Mouse (Mus musculus): Measurements from ENCODE around the gene Meis2. TPM values are rescaled to one million over a fixed set of nuclear protein-coding genes. Genes with fewer than 3 reads are reported as not detected.

Meis2 gene
- polyA plus RNA-seq, 1 experiment from 2014 or later = 142 TPM

GRCm38 (mm10) chr2:115890715-115891114 is 174.9 kb downstream of the Meis2 start:
- Histone ChIP-seq H3K4me1 (replicated peaks; ENCODE audit: control insufficient read depth, insufficient read depth, low read length) (no peaks in the 10 kb centered on the region; the same call in 1 of the 2 replicates), H3K27ac (ENCODE audit: low read depth, low read length) (no peak overlapping the region), H3K27me3 (ENCODE audit: control insufficient read depth, insufficient read depth, low read length) (no peaks in the 10 kb centered on the region), H3K36me3 (ENCODE audit: control insufficient read depth, insufficient read depth, low read length) (no peaks in the 10 kb centered on the region), H3K4me2 (replicated peaks; ENCODE audit: low read depth, low read length) (no peak overlapping the region), H3K9ac (ENCODE audit: low read depth, low read length) (no peak overlapping the region), H3K4me3 (ENCODE audit: low read depth, low read length) (no peak overlapping the region), H3K9me3 (ENCODE audit: control insufficient read depth, low read length) (no peaks in the 10 kb centered on the region)
- WGBS = 68% methylated on average over 2 of the region's 2 CpGs
- ATAC-seq (ENCODE audit: low FRiP score) = no peak
- DNase-seq (ENCODE audit: low spot score) = no peak

GRCm38 (mm10) chr2:115890030-115890429 is 175.6 kb downstream of the Meis2 start:
- Histone ChIP-seq H3K27ac (ENCODE audit: low read depth, low read length) (no peak overlapping the region), H3K9me3 (ENCODE audit: control insufficient read depth, low read length) (no peaks in the 10 kb centered on the region), H3K27me3 (ENCODE audit: control insufficient read depth, insufficient read depth, low read length) (no peaks in the 10 kb centered on the region), H3K4me2 (replicated peaks; ENCODE audit: low read depth, low read length) (no peak overlapping the region), H3K4me1 (replicated peaks; ENCODE audit: control insufficient read depth, insufficient read depth, low read length) (no peaks in the 10 kb centered on the region; the same call in 1 of the 2 replicates), H3K4me3 (ENCODE audit: low read depth, low read length) (no peak overlapping the region), H3K9ac (ENCODE audit: low read depth, low read length) (no peak overlapping the region), H3K36me3 (ENCODE audit: control insufficient read depth, insufficient read depth, low read length) (no peaks in the 10 kb centered on the region)
- 89% methylated on average over 3 of the region's 3 CpGs for WGBS
- DNase-seq (ENCODE audit: low spot score) = no peak
- no peak for ATAC-seq (ENCODE audit: low FRiP score)

- Histone ChIP-seq H3K4me1 (replicated peaks; ENCODE audit: control insufficient read depth, insufficient read depth, low read length) (no peaks in the 10 kb centered on the region; the same call in 1 of the 2 replicates), H3K4me2 (replicated peaks; ENCODE audit: low read depth, low read length) (no peak overlapping the region), H3K4me3 (ENCODE audit: low read depth, low read length) (no peak overlapping the region), H3K9ac (ENCODE audit: low read depth, low read length) (no peak overlapping the region), H3K9me3 (ENCODE audit: control insufficient read depth, low read length) (no peaks in the 10 kb centered on the region), H3K27ac (ENCODE audit: low read depth, low read length) (no peak overlapping the region), H3K36me3 (ENCODE audit: control insufficient read depth, insufficient read depth, low read length) (no peaks in the 10 kb centered on the region), H3K27me3 (ENCODE audit: control insufficient read depth, insufficient read depth, low read length) (no peaks in the 10 kb centered on the region)
- ATAC-seq (ENCODE audit: low FRiP score) = no peak
- WGBS = 82% methylated on average over 4 of the region's 4 CpGs
- DNase-seq (ENCODE audit: low spot score) = no peak
Measured at GRCm38 (mm10) chr2:115889212-115889611, 176.4 kb downstream of the Meis2 start.

GRCm38 (mm10) chr2:115888336-115889077 is 177.1 kb downstream of the Meis2 start:
- Histone ChIP-seq H3K4me2 (replicated peaks; ENCODE audit: low read depth, low read length) (no peak overlapping the region), H3K27me3 (ENCODE audit: control insufficient read depth, insufficient read depth, low read length) (no peaks in the 10 kb centered on the region), H3K4me1 (replicated peaks; ENCODE audit: control insufficient read depth, insufficient read depth, low read length) (no peaks in the 10 kb centered on the region; the same call in 1 of the 2 replicates), H3K36me3 (ENCODE audit: control insufficient read depth, insufficient read depth, low read length) (no peaks in the 10 kb centered on the region), H3K27ac (ENCODE audit: low read depth, low read length) (no peak overlapping the region), H3K9ac (ENCODE audit: low read depth, low read length) (no peak overlapping the region), H3K9me3 (ENCODE audit: control insufficient read depth, low read length) (no peaks in the 10 kb centered on the region), H3K4me3 (ENCODE audit: low read depth, low read length) (no peak overlapping the region)
- DNase-seq (ENCODE audit: low spot score) = no peak
- ATAC-seq (ENCODE audit: low FRiP score) = no peak
- WGBS = 77% methylated on average over 5 of the region's 5 CpGs

- Histone ChIP-seq H3K4me1 (replicated peaks; ENCODE audit: control insufficient read depth, insufficient read depth, low read length) (no peaks in the 10 kb centered on the region; the same call in 1 of the 2 replicates), H3K27ac (ENCODE audit: low read depth, low read length) (0 out of 2 replicates have a peak overlapping the region, but pooled peaks have one; percentile 42), H3K9ac (ENCODE audit: low read depth, low read length) (no peak overlapping the region), H3K9me3 (ENCODE audit: control insufficient read depth, low read length) (no peaks in the 10 kb centered on the region), H3K27me3 (ENCODE audit: control insufficient read depth, insufficient read depth, low read length) (no peaks in the 10 kb centered on the region), H3K4me3 (ENCODE audit: low read depth, low read length) (no peak overlapping the region), H3K36me3 (ENCODE audit: control insufficient read depth, insufficient read depth, low read length) (no peaks in the 10 kb centered on the region), H3K4me2 (replicated peaks; ENCODE audit: low read depth, low read length) (no peak overlapping the region)
- 10% methylated on average over 1 of the region's 1 CpGs for WGBS
- no peak for DNase-seq (ENCODE audit: low spot score)
- ATAC-seq (ENCODE audit: low FRiP score) = peak; percentile 13; the same call in 1 of the 2 replicates
Measured at GRCm38 (mm10) chr2:115887631-115888030, 178.0 kb downstream of the Meis2 start.

GRCm38 (mm10) chr2:115884184-115884583 is 181.5 kb downstream of the Meis2 start:
- DNase-seq (ENCODE audit: low spot score) (no peak), ATAC-seq (ENCODE audit: low FRiP score) (no peak)
- H3K4me2 ChIP-seq (replicated peaks; ENCODE audit: low read depth, low read length) = no peak overlapping the region
- no peak overlapping the region for H3K4me3 ChIP-seq (ENCODE audit: low read depth, low read length)
- H3K27me3 ChIP-seq (ENCODE audit: control insufficient read depth, insufficient read depth, low read length) = no peaks in the 10 kb centered on the region
- no peaks in the 10 kb centered on the region for H3K36me3 ChIP-seq (ENCODE audit: control insufficient read depth, insufficient read depth, low read length)
- H3K9ac ChIP-seq (ENCODE audit: low read depth, low read length) = no peak overlapping the region
- no peaks in the 10 kb centered on the region; the same call in 1 of the 2 replicates for H3K4me1 ChIP-seq (replicated peaks; ENCODE audit: control insufficient read depth, insufficient read depth, low read length)
- 41% methylated on average over 9 of the region's 9 CpGs for WGBS
- no peaks in the 10 kb centered on the region for H3K9me3 ChIP-seq (ENCODE audit: control insufficient read depth, low read length)
- no peak overlapping the region for H3K27ac ChIP-seq (ENCODE audit: low read depth, low read length)

GRCm38 (mm10) chr2:115883520-115883919 is 182.1 kb downstream of the Meis2 start:
- Histone ChIP-seq H3K4me1 (replicated peaks; ENCODE audit: control insufficient read depth, insufficient read depth, low read length) (no peaks in the 10 kb centered on the region), H3K36me3 (ENCODE audit: control insufficient read depth, insufficient read depth, low read length) (no peaks in the 10 kb centered on the region), H3K9me3 (ENCODE audit: control insufficient read depth, low read length) (no peaks in the 10 kb centered on the region), H3K9ac (ENCODE audit: low read depth, low read length) (no peak overlapping the region), H3K4me2 (replicated peaks; ENCODE audit: low read depth, low read length) (no peak overlapping the region), H3K27me3 (ENCODE audit: control insufficient read depth, insufficient read depth, low read length) (no peaks in the 10 kb centered on the region), H3K4me3 (ENCODE audit: low read depth, low read length) (no peak overlapping the region), H3K27ac (ENCODE audit: low read depth, low read length) (no peak overlapping the region)
- ATAC-seq (ENCODE audit: low FRiP score) = peak; percentile 41; the same call in 1 of the 2 replicates
- DNase-seq (ENCODE audit: low spot score) = no peak
- 53% methylated on average over 10 of the region's 10 CpGs for WGBS

GRCm38 (mm10) chr2:115875802-115876531 is 189.7 kb downstream of the Meis2 start:
- Histone ChIP-seq H3K4me2 (replicated peaks; ENCODE audit: low read depth, low read length) (no peak overlapping the region), H3K9me3 (ENCODE audit: control insufficient read depth, low read length) (no peaks in the 10 kb centered on the region), H3K36me3 (ENCODE audit: control insufficient read depth, insufficient read depth, low read length) (no peaks in the 10 kb centered on the region), H3K4me3 (ENCODE audit: low read depth, low read length) (no peak overlapping the region), H3K27ac (ENCODE audit: low read depth, low read length) (no peak overlapping the region), H3K9ac (ENCODE audit: low read depth, low read length) (no peak overlapping the region), H3K27me3 (ENCODE audit: control insufficient read depth, insufficient read depth, low read length) (no peaks in the 10 kb centered on the region), H3K4me1 (replicated peaks; ENCODE audit: control insufficient read depth, insufficient read depth, low read length) (no peaks in the 10 kb centered on the region)
- no peak for ATAC-seq (ENCODE audit: low FRiP score)
- 63% methylated on average over 8 of the region's 8 CpGs for WGBS
- no peak for DNase-seq (ENCODE audit: low spot score)

All from hindbrain, embryonic 11.5 days (tissue).